Comparison of ENCODE assay signal across 26 mouse cellular contexts in the genomic region with DNA sequence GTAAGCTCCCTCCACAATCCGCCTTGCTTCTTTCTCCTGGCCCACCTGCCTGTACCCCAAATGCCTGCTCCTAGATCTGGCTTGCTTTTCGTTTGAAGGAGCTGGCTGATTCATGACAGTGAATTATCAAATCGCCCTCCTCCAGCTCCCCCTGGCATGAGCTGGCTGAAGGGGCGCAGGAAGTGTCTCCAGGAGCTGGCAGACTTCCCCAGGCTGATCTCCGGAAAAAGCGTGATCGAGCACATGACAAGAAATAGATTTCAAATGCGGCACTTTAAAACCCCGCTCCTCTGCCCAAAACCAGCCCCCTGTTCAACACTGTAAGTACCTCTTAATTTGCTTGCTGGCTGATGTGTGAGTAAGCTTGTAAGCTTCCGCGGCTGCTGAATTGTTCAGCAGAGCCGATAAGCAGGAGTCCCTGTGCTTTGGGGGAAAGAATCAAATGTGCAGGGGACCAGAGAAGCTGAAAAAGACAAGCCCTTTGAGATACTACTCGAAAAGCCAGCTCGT.
DNase-seq lines count a peak whose midpoint lies in the region; ATAC-seq and TF ChIP-seq lines count a peak whose summit lies in the region.
"Had no signal": no experiment of that assay in that cellular context is flagged by ENCODE, and none has a peak within 500 bp of the region (broad histone marks: within the 10 kb centered on the region; RNA-seq: fewer than 3 reads in every experiment).

No protein-coding gene starts in this region.

- no peak for ATAC-seq in cerebellum, adult (ENCODE audit: insufficient number of reproducible peaks, low FRiP score, low TSS enrichment)
- no peak for ATAC-seq in midbrain, embryonic 15.5 days (replicated peaks)
- ATAC-seq in midbrain, embryonic 11.5 days (ENCODE audit: low FRiP score): no peak
- ATAC-seq: CD4-positive, CD25-positive, alpha-beta regulatory T cell, adult 4 months; forebrain, embryonic 16.5 days; Patski had no signal

- H3K27me3 ChIP-seq in midbrain, embryonic 15.5 days (replicated peaks): no peaks in the 10 kb centered on the region
- H3K27me3 ChIP-seq in midbrain, embryonic 11.5 days (ENCODE audit: control insufficient read depth, insufficient read depth, low read length): no peaks in the 10 kb centered on the region
- H3K27me3 ChIP-seq: limb, embryonic 15.5 days; neural tube, embryonic 12.5 days had no signal

- H3K4me3 ChIP-seq in left cerebral cortex, adult 2 months: no peak overlapping the region
- no peak overlapping the region for H3K4me3 ChIP-seq in midbrain, embryonic 15.5 days
- H3K4me3 ChIP-seq in midbrain, embryonic 11.5 days (ENCODE audit: low read depth, low read length): no peak overlapping the region
- H3K4me3 ChIP-seq: heart, adult 2 months; hindbrain, embryonic 13.5 days; limb, embryonic 15.5 days; neural tube, embryonic 12.5 days had no signal

- TF ChIP-seq CTCF in left cerebral cortex, adult 2 months (IDR thresholded peaks at IDR 0.05): no peak

- H3K9me3 ChIP-seq in midbrain, embryonic 15.5 days: no peaks in the 10 kb centered on the region
- no peaks in the 10 kb centered on the region for H3K9me3 ChIP-seq in midbrain, embryonic 11.5 days (ENCODE audit: control insufficient read depth, low read length)
- H3K9me3 ChIP-seq: hindbrain, embryonic 13.5 days; limb, embryonic 15.5 days; neural tube, embryonic 12.5 days had no signal

- peak; percentile 30 to 49 for DNase-seq in cerebellum, postnatal 14 days
- no peak for DNase-seq in left cerebral cortex, adult 2 months (ENCODE audit: extremely low spot score in 1 of 2, low spot score in 2 of 2)
- DNase-seq in left cerebral cortex, postnatal 4 days: no peak
- DNase-seq in midbrain, embryonic 11.5 days (ENCODE audit: low spot score, missing footprints): no peak
- no peak for DNase-seq in kidney, adult 11 months
- no peak for DNase-seq in thymus, postnatal 14 days
- DNase-seq: adrenal gland, postnatal 36 days; cerebellum, adult 2 months; gastrocnemius, postnatal 36 days; heart, adult 2 months; kidney, adult 8-10 months; kidney, postnatal 14 days; layer of hippocampus, adult 9-11 months; lung, postnatal 36 days; retina, postnatal 1 day; right cerebral cortex, postnatal 25 days; spleen, adult 18-20 months had no signal

- H3K27ac ChIP-seq in left cerebral cortex, adult 2 months: peak overlapping the region; percentile 48
- 0 out of 2 replicates have a peak overlapping the region, but pooled peaks have one; percentile 10 for H3K27ac ChIP-seq in midbrain, embryonic 15.5 days
- H3K27ac ChIP-seq in midbrain, embryonic 11.5 days (ENCODE audit: low read depth, low read length): no peak overlapping the region
- H3K27ac ChIP-seq: heart, adult 2 months; hindbrain, embryonic 13.5 days; limb, embryonic 15.5 days; liver, embryonic 14.5 days; neural tube, embryonic 12.5 days had no signal

- H3K36me3 ChIP-seq in midbrain, embryonic 15.5 days (replicated peaks): no peaks in the 10 kb centered on the region
- H3K36me3 ChIP-seq in midbrain, embryonic 11.5 days (ENCODE audit: control insufficient read depth, insufficient read depth, low read length): no peaks in the 10 kb centered on the region
- H3K36me3 ChIP-seq: hindbrain, embryonic 13.5 days; limb, embryonic 15.5 days; neural tube, embryonic 12.5 days had no signal

- H3K4me2 ChIP-seq in midbrain, embryonic 15.5 days: no peak overlapping the region
- no peak overlapping the region for H3K4me2 ChIP-seq in midbrain, embryonic 11.5 days
- H3K4me2 ChIP-seq: hindbrain, embryonic 13.5 days; limb, embryonic 15.5 days; neural tube, embryonic 12.5 days had no signal

- peaks cover 29% of the 10 kb centered on the region for H3K4me1 ChIP-seq in midbrain, embryonic 15.5 days
- no peaks in the 10 kb centered on the region for H3K4me1 ChIP-seq in midbrain, embryonic 11.5 days (ENCODE audit: control insufficient read depth, insufficient read depth, low read length)

- intact Hi-C loops in left cerebral cortex, adult 2 months (cut with DNase I): no loop called here
- intact Hi-C loops in left cerebral cortex, postnatal 4 days (cut with DNase I): no loop called here

- WGBS in midbrain, embryonic 15.5 days: 50% methylated on average over 14 of the region's 14 CpGs
- 76% methylated on average over 14 of the region's 14 CpGs for WGBS in midbrain, embryonic 11.5 days

- no peak overlapping the region for H3K9ac ChIP-seq in midbrain, embryonic 15.5 days
- no peak overlapping the region for H3K9ac ChIP-seq in midbrain, embryonic 11.5 days (ENCODE audit: low read length)
- H3K9ac ChIP-seq: hindbrain, embryonic 13.5 days; limb, embryonic 15.5 days; liver, embryonic 14.5 days; neural tube, embryonic 12.5 days had no signal

Comparison
In these comparisons a context has a peak if more than half of its experiments do, and no peak if none do; other contexts are left out.
1. DNase-seq: peak in cerebellum, postnatal 14 days (2 of 2); none in left cerebral cortex, adult 2 months (0 of 2), left cerebral cortex, postnatal 4 days (single experiment), midbrain, embryonic 11.5 days (single experiment), kidney, adult 11 months (single experiment) and thymus, postnatal 14 days (single experiment).